Mouse (Mus musculus) spleen, adult 2 months (tissue): ENCODE measurements around the gene Gm5475.

Experiments
- CTCF ChIP-seq: fragments of 200-500 bp; IDR thresholded peaks from 2 replicates; pipeline ENCODE4 v1.5.1; 2011; ENCODE audit warnings: mild to moderate bottlenecking, inconsistent platforms; ENCODE audit not compliant: insufficient read depth, insufficient read length, insufficient replicate concordance; ENCODE audit errors: extremely low read depth
- POLR2A ChIP-seq: fragments of 200-500 bp; IDR thresholded peaks from 2 replicates; pipeline ENCODE4 v1.6.1; 2011; ENCODE audit warnings: low read depth, low read length, inconsistent platforms

- TF ChIP-seq POLR2A (no peak), CTCF (no peak)
These were observed 39.0 kb downstream of the Gm5475 start for GRCm38 (mm10) chr15:100460942-100461341.
